Mouse (Mus musculus): ENCODE data around the gene Kmt5b.

DNA sequence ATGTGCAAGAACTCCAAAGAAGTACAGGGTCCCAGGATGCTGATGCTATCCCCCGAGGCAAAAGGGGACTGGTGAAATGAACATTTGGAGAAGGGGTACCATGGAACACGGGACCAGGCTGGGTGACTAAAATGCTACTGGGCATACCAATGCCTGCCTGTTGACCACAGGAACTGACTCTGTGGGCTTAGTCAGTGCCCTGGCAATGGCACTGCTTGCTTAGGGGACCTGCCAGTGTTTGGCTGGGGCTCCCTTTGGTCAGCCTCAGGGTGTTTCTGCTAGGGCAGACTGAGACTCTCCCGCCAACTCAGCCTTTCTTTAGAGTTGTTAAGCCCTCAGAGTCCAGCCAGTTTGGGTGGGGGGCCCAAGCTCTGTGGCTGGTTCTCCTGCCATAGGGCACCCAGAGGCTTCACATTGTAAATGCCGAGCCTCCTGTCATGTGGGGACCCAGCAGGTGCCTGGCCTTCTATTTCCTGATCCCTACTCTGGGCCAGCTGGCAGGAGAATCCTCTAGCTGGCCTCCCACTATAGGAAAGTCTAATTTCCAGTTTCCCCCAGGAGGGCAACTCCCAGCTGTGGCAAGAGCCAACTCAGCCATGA is 1.9 kb upstream of the Kmt5b start:
- TF ChIP-seq CTCF (IDR thresholded peaks at IDR 0.05; ENCODE audit: control insufficient read depth, insufficient read depth, insufficient replicate concordance, low read depth, low read length) (no peak), POLR2A (IDR thresholded peaks at IDR 0.05; ENCODE audit: control insufficient read depth, low read depth, low read length) (no peak)

All from testis, adult 2 months (tissue).